Mouse (Mus musculus) bone marrow, adult 2 months (tissue): Measurements from ENCODE around the gene Ssc5d.
A peak's percentile ranks its signal among the peaks of the same experiment; 100 is the strongest.

Source experiments
- CTCF ChIP-seq: fragments of 200-500 bp; IDR thresholded peaks from 2 replicates; pipeline ENCODE4 v1.5.1; 2011; ENCODE audit warnings: low read length, control low read depth; ENCODE audit not compliant: control insufficient read depth, insufficient read depth
- POLR2A ChIP-seq: fragments of 200-500 bp; IDR thresholded peaks from 2 replicates; pipeline ENCODE4 v1.6.1; 2011; ENCODE audit warnings: low read depth, mild to moderate bottlenecking, control low read depth, low read length, borderline replicate concordance; ENCODE audit not compliant: control insufficient read depth

GRCm38 (mm10) chr7:4878186-4878585 is 47.4 kb upstream of the Ssc5d start:
- TF ChIP-seq CTCF (peak; percentile 53), POLR2A (no peak)
